Mouse (Mus musculus) olfactory bulb, adult 2 months (tissue): ENCODE data around the gene Btbd11. TPM values are rescaled to one million over a fixed set of nuclear protein-coding genes. Genes with fewer than 3 reads are reported as not detected.

Experiments
- H3K27ac ChIP-seq: fragments of 200-500 bp; 2 replicates; pipeline ENCODE4 v1.5.1; 2012; ENCODE audit warnings: low read depth, low read length; ENCODE audit not compliant: insufficient read depth
- H3K4me1 ChIP-seq: fragments of 200-500 bp; 2 replicates; pipeline ENCODE4 v1.6.1; 2012; ENCODE audit warnings: low read length; ENCODE audit not compliant: control insufficient read depth, insufficient read depth
- H3K4me3 ChIP-seq: fragments of 200-500 bp; 2 replicates; pipeline ENCODE4 v1.5.1; 2012; ENCODE audit warnings: mild to moderate bottlenecking, low read depth, low read length, moderate library complexity; ENCODE audit not compliant: insufficient read depth
- CTCF ChIP-seq: fragments of 200-500 bp; IDR thresholded peaks from 2 replicates; pipeline ENCODE4 v1.5.1; 2012; ENCODE audit warnings: low read depth, mild to moderate bottlenecking, low read length, moderate library complexity; ENCODE audit not compliant: insufficient read depth
- POLR2A ChIP-seq: fragments of 200-500 bp; IDR thresholded peaks from 2 replicates; pipeline ENCODE4 v1.6.1; 2012; ENCODE audit warnings: mild to moderate bottlenecking, low read depth, low read length, moderate library complexity; ENCODE audit not compliant: insufficient read depth
- WGBS: fragments of 180-500 bp; shearing (Covaris S2); methylation state at CpG from one replicate; pipeline ENCODE4 v1.1.7; 2018; 5-methylcytosine and 5-hydroxymethylcytosine counted together
- polyA plus RNA-seq: library from polyadenylated mRNA; stranded (reverse); fragments of >200 nt; gene quantifications from 2 replicates; pipeline ENCODE4 v1.2.4, GENCODE M21; 2012; ENCODE audit warnings: low replicate concordance; ENCODE audit not compliant: missing spikeins, insufficient read depth, insufficient read length

Btbd11 gene
- polyA plus RNA-seq, 1 experiment: not detected

DNA sequence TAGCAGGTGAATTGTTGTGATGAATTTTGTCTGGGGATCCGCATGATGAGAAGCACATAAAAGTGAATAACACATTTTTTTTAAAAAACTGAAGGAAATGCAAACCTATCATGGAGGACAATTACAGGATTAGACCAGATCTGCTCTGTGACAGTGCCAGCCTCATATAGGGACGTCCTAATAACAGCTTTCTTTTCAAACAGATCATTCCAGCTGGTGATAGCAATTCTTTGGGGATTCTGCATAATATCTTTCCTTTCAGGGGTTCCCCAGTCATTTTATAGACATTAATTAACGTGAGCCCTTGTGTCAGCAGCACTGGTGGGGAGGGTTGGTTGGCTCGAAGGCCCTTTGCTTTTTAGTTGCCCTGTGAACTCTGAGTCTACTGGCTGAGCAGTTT is 7.9 kb downstream of the Btbd11 start:
- H3K4me1 ChIP-seq: no peaks in the 10 kb centered on the region
- WGBS: 61% methylated on average over 4 of the region's 4 CpGs
- no peak overlapping the region for H3K4me3 ChIP-seq
- H3K27ac ChIP-seq: no peak overlapping the region
- no peak for TF ChIP-seq CTCF

DNA sequence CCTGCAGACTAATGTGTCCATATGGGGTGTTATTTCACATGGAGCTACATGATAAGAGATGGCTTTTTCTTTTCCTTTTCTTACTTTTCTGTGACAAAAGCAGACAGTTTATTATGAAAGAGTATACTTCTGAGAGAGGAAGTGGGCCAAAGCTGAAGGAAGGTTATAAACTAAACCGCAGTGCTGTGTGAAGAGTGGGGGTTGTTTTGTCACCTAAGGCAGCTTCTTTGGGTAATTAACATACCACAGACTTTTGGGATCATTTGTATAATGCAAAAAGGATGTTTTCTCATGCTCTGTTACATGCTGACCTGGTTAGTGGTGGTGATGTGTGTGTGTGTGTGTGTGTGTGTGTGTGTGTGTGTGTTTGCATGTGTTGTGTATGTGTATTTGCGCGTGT is 24.5 kb downstream of the Btbd11 start:
- no peaks in the 10 kb centered on the region; the same call in 1 of the 2 replicates for H3K4me1 ChIP-seq
- 90% methylated on average over 3 of the region's 3 CpGs for WGBS
- H3K4me3 ChIP-seq: no peak overlapping the region
- no peak for TF ChIP-seq CTCF
- TF ChIP-seq POLR2A: no peak
- no peak overlapping the region for H3K27ac ChIP-seq

- no peak overlapping the region for H3K27ac ChIP-seq
- WGBS: 65% methylated on average over 15 of the region's 15 CpGs
- peaks cover 3% of the 10 kb centered on the region; the same call in 1 of the 2 replicates for H3K4me1 ChIP-seq
- TF ChIP-seq POLR2A (no peak), CTCF (no peak)
- no peak overlapping the region for H3K4me3 ChIP-seq
Observed at GRCm38 (mm10) chr10:85420851-85421628, 34.4 kb downstream of the Btbd11 start.

GRCm38 (mm10) chr10:85421629-85422012 is 35.0 kb downstream of the Btbd11 start:
- H3K27ac ChIP-seq: no peak overlapping the region
- no peak overlapping the region for H3K4me3 ChIP-seq
- 81% methylated on average over 4 of the region's 4 CpGs for WGBS
- TF ChIP-seq POLR2A (no peak), CTCF (no peak)
- H3K4me1 ChIP-seq: peaks cover 3% of the 10 kb centered on the region; the same call in 1 of the 2 replicates

DNA sequence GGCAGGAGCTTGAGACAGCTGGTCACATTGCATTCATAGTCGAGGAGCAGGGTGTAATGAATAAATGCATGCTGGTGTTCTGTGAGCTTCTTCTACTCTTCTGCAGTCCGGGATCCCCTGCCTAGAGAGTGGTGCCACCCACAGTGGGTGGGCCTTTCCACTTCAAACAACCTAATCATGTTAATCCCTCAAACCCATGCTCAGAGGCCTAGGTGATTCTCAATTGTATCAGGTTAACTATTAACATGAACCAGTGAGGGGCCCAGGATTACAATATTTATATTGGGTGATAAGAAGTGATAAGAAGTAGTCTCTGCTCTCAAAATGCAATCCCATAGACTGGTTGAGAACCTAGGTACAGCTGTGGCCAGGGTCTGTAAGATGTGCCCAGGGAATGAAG is 39.1 kb downstream of the Btbd11 start:
- no peak overlapping the region for H3K27ac ChIP-seq
- 77% methylated on average over 2 of the region's 2 CpGs for WGBS

GRCm38 (mm10) chr10:85437217-85437616 is 50.6 kb downstream of the Btbd11 start:
- WGBS: 89% methylated on average over 3 of the region's 3 CpGs
- Histone ChIP-seq H3K27ac (no peak overlapping the region), H3K4me1 (no peaks in the 10 kb centered on the region), H3K4me3 (no peak overlapping the region)
- TF ChIP-seq CTCF: no peak
- no peak for TF ChIP-seq POLR2A

More for the DNA sequence above, 39.1 kb downstream of the Btbd11 start:
- Histone ChIP-seq H3K4me1 (peaks cover 6% of the 10 kb centered on the region), H3K4me3 (no peak overlapping the region)
- no peak for TF ChIP-seq POLR2A
- TF ChIP-seq CTCF: no peak

- no peaks in the 10 kb centered on the region for H3K4me1 ChIP-seq
- no peak overlapping the region for H3K27ac ChIP-seq
- no peak overlapping the region for H3K4me3 ChIP-seq
- TF ChIP-seq POLR2A: no peak
- no peak for TF ChIP-seq CTCF
- 95% methylated on average over 3 of the region's 3 CpGs for WGBS
Observed at GRCm38 (mm10) chr10:85443371-85443770, 56.8 kb downstream of the Btbd11 start.

DNA sequence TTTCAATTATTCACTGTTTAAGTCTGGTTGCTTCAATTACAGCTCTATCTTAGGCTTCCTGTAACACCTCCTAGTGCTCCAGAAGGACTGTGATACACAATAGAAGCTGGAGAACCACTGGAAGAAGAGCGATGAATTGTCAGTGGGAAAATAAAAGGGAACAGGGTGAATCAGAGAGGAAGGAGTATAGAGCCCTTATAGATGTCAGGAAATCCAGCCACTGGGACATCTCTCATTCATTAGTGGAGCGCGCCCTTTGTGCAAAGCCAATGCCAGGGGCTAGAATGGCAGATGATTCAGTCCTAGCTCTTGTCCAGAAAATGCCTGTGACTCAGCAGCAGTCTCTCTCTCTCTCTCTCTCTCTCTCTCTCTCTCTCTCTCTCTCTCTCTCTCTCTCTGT is 59.3 kb downstream of the Btbd11 start:
- no peaks in the 10 kb centered on the region for H3K4me1 ChIP-seq
- TF ChIP-seq POLR2A (no peak), CTCF (no peak)
- 90% methylated on average over 3 of the region's 3 CpGs for WGBS

GRCm38 (mm10) chr10:85446700-85447099 is 60.1 kb downstream of the Btbd11 start:
- WGBS: 80% methylated on average over 1 of the region's 1 CpGs
- TF ChIP-seq POLR2A (no peak), CTCF (no peak)

More for the DNA sequence above, 59.3 kb downstream of the Btbd11 start:
- no peak overlapping the region for H3K4me3 ChIP-seq
- no peak overlapping the region for H3K27ac ChIP-seq

More at GRCm38 (mm10) chr10:85446700-85447099, 60.1 kb downstream of the Btbd11 start:
- H3K4me3 ChIP-seq: no peak overlapping the region
- no peaks in the 10 kb centered on the region for H3K4me1 ChIP-seq
- H3K27ac ChIP-seq: no peak overlapping the region
